Mouse (Mus musculus) urinary bladder, adult 18-20 months (tissue): ENCODE data around the gene Oser1.
"Not testable (repeated sequence)": the region's sequence is repeated elsewhere in the genome, so short reads cannot be mapped to it uniquely, and the experiment has no call there.

ENCODE experiments used
- DNase-seq, 2 experiments: peaks; one replicate each; pipeline ENCODE4 v3.0.0; 2022; ENCODE audit warnings: low spot score in 2 of 2, mixed read lengths in 2 of 2

Gene Oser1

DNA sequence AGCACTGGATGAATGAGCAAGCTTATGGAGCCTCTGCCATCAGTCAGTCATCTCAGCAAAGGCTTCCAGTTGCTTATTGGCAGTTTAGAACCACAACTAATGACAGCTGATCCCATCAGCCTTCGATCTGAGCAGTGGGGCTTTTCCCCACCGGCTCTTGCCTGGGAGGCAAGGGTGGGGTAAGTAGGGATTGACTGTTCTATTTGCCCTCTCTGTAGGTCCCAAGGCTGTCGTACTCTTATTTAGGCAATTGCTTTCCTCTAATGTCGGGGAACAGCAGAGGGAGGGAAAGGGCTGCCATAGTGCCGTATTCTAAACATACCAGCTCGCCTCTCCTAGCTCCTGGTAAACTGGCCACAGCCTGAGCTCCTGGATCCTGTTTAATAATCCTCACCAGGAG is at the start of gene Oser1:
TSS of gene Oser1 (minus strand) at position 101 of the 400 bp plus-strand sequence.
- DNase-seq: no peak

GRCm38 (mm10) chr2:163472466-163472851 is 48.0 kb upstream of the Oser1 start, which contains the start of gene Fitm2:
Gene Fitm2 (minus strand): TSS chr2:163472629.
- peak; percentile 93 to 97 for DNase-seq

DNA sequence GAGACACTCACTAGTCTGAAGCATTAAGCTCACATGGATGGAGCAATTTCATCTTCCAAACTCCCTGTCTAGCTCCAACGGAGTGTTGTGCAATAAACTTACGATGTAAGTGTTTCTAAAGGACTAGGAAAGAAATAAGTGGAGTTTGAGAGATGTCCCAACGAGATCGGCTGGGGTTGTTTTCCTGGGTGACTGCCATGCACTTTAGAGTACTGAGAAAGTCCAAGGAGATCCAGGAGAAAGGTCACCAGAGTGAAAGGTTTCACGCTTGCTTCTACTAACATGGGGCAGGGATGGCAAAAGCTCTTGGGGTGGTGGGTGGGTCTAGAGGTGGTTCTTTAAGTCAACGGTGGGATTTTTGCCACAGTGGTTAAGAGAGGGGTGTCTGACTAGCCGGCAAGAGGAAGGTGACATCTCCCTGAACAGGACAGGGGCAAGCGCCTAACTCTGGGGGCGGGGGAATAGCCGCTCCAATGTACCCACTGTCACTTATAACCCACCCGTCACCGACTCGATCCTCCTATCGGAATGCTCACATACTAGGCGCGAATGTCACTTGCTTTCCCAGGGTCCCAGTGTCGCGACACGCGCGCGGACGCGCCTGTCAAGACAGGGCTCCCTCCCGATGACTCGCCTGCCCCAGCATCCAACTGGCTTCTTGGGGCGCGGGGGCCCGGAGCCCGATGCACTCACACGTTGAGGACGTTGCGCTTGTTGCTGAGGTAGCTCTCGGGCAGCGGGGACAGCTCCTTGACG is 47.4 kb upstream of the Oser1 start:
- DNase-seq: no peak

DNA sequence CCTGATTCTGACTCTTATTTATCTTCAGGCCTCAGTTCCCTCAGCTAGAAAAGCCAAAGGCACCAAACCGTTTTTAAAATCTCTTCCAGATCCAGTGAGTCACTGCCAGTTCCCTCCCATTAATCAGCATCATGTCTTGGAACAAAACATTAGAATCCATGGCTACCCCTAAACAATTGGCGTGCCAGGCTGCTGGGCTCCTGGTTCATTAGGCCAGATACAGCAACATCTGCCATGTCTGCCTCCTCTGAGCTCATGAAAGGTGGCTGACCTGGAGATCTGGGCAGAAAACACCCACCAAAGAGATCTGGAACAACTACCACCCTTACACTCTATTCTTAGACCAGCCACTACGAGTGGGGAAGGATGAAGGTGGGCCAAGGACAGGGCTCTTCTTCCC is 46.6 kb upstream of the Oser1 start:
- DNase-seq: no peak

- DNase-seq: no peak
Measured at GRCm38 (mm10) chr2:163469711-163470110, 45.2 kb upstream of the Oser1 start.

DNA sequence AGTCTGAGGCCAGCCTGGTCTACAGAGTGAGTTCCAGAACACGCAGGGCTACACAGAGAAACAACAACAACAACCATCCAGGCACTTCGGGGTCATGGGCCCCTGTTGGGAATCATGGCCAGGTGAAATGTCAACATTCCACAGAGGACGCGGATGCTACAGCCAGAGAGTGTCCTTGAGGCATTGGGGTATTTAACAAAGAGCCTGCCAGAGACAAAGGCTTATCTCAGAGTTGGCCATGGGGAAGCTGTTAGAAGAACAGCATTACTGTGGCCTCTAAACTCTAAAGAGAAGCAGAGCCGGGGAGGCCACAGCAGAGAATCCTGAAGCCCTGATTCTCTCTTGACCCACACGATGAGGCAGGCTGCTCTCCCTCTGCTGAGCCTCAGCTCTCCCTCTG is 44.4 kb upstream of the Oser1 start:
- DNase-seq: no peak

GRCm38 (mm10) chr2:163467585-163467984 is 43.1 kb upstream of the Oser1 start:
- no peak for DNase-seq

- no peak for DNase-seq
Measured at GRCm38 (mm10) chr2:163466771-163467170, 42.3 kb upstream of the Oser1 start.

DNA sequence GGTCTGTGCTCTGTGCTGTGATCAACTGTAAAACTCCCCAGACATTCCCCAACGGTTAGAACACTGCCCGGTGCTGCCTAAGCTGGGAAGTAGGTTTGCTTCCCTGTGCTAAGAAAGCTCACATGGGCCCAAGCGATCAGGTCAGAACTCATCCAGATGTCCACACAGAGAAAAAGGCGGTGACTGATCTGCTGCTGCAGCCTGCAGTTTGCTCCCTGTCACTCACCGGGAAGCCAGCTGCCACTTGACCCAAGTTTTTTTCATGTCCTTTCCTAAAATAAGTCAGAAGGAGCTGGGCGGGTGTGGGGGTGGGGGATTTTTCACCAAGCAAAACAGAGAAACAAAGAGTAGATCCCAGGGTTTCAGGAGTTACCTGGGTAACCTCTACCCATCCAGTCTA is 40.1 kb upstream of the Oser1 start:
- DNase-seq: no peak

GRCm38 (mm10) chr2:163463998-163464397 is 39.5 kb upstream of the Oser1 start:
- no peak for DNase-seq

DNA sequence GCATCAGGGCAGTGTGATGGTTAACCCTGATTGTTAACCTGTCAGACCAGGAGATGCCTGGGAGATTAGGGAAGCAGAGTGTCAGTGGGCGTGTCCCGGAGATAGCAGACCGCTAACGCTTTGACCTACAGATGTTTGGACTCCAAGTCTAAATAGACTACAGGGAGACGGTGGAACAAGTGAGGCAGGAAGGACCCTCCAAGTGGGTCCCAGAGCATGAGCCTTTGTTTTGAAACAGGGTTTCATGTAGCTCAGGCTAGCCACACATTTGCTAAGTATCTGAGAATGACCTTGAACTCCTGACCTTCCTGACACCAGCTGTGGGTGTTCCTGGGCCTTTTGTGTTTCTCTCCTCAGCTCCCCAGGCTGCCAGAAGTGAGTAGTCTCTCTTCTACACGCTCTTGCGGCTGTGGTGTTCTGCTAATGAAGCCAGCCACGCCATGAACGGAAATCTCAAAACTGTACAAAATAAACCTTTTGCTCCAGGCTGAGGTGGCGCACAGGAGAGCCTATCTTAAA is 38.8 kb upstream of the Oser1 start:
- DNase-seq: no peak

DNA sequence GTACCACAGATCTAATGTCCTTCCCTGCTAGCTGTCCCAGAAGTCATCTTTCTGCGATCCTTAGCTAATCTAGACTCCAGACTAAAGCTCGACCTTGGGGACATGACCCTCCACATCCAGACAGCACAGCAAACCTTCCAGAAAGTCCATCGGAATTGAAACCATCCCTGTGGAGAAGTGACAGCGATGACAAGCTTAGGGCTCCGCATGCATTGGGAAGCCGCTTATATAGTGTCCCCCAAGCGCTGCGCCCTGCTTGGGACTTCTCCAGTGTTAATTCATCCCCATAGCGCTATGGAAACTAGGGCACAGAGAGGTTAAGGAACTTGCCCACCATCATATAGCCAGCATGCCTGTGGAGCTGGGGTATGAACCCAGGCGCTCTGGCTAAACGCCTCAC is 38.3 kb upstream of the Oser1 start:
- no peak for DNase-seq

DNA sequence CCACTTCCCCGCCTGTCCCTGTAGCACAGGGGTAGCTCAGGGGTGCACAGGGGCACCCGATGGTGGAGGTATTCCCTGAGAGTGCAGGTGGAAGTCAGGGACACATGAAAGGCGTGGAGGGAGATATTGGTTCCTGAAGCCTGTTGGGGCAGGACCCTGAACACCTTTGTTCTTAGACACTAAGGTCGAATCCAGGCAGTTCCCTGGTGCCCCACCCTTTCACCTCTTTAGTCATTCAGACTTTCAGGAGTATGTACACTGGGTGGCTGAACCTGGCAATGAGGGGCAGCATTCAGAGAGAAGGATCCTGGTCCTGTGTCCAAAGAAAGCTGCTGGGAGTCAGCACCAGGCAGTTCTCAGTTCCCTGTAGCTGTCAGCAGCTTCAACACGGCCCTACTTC is 37.9 kb upstream of the Oser1 start:
- DNase-seq: no peak

DNA sequence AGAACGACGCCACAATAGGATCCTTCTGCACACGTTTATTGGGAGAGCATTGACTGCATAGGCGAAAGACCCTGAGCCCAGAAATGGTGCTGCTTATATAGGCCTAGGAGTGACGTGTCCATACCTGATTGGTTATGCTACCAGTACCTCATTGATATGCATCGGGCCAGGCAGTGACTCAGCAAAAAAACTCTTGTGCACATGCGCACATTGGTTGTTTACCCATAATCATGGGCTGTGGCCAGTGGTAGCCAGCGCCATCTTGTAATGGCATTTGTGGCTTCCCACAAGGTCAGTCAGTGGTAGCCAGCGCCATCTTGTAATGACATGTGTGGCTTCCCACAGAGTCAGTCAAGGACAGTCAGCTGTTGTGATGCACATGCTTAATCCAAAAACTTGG is 36.8 kb upstream of the Oser1 start:
- DNase-seq: not testable (repeated sequence)

DNA sequence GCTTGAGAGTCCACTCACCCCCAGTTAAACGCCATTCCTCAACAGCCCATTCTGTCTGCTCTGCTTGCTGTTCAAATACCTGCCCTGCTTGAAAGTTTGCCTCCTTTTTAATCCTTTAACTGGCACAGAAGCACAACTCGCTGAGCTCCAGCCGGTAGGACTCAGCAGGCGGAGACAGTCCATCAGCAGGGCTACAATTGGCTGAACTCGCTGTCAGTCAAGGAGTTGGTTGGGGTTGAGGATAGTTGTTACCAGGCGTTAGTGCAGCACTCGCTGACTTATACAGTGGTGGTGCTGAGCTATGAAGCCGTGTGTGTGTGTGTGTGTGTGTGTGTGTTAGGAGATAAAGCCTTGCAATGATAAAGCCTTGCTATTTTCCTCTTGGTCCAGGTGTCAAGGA is 36.1 kb upstream of the Oser1 start:
- no peak for DNase-seq

GRCm38 (mm10) chr2:163459380-163459779 is 34.9 kb upstream of the Oser1 start:
- DNase-seq: no peak

- no peak for DNase-seq
Measured at GRCm38 (mm10) chr2:163458539-163459265, 34.2 kb upstream of the Oser1 start.

DNA sequence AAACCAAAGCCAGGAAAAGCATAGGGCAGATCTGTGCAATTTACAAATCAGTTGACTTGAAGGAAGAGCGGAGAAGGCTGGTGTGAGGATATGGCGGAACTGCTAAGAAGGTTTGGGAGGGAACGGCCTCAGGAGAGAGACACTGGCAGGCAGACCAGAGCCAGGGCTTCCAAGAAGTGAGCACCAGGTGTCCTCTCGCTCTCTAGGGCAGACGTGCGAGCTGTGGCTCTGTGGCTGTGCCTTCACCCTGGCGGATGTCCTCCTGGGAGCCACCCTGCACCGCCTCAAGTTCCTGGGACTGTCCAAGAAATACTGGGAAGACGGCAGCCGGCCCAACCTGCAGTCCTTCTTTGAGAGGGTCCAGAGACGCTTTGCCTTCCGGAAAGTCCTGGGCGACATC is 28.9 kb upstream of the Oser1 start:
- DNase-seq: no peak

GRCm38 (mm10) chr2:163452738-163453137 is 28.2 kb upstream of the Oser1 start:
- no peak for DNase-seq

DNA sequence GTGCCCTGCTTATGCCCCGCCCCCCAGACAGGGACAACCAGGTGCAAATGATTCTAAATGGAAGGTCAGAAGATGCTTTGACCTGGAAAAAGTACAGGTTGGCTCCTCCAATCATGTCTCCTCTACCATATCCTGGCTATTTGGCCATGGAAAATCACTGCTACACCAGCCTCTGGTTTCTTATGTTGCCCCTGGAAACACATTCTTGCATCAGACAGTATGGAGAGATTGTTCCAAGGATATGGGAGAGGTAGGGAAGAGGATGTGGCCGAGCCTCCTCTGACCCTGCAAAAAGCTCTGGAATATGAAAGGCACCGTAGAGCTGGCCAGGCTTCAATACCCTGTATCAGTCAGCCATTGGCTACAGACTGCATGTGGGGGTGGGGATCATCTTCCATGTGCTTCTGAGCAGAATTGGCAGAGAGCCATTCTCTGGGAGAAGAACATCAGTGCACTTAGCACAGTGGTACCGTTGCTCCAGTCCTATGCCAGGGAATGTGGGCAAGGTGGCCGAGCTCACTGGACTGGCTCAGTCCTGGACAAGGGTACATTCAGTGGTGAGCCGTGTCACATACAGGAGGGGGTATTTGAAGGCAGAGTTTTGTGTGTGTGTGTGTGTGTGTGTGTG is 26.3 kb upstream of the Oser1 start:
- no peak for DNase-seq

- DNase-seq: no peak
Measured at GRCm38 (mm10) chr2:163449276-163449675, 24.8 kb upstream of the Oser1 start.

- DNase-seq: no peak
Measured at GRCm38 (mm10) chr2:163447375-163447774, 22.9 kb upstream of the Oser1 start.

GRCm38 (mm10) chr2:163444017-163444416 is 19.5 kb upstream of the Oser1 start:
- no peak for DNase-seq
